Mouse (Mus musculus): Measurements from ENCODE around the gene Caps2.
"Not testable (repeated sequence)": the region's sequence is repeated elsewhere in the genome, so short reads cannot be mapped to it uniquely, and the experiment has no call there.

GRCm38 (mm10) chr10:112127682-112128230 is 35.7 kb upstream of the Caps2 start:
- not testable (repeated sequence) for TF ChIP-seq CTCF (conservative IDR thresholded peaks at IDR 0.05 in 1 of 2, IDR thresholded peaks at IDR 0.05 in 1 of 2; ENCODE audit: low read depth in 2 of 2, low read length in 2 of 2); POLR2A (IDR thresholded peaks at IDR 0.05; ENCODE audit: low read depth, low read length); CHD2 (IDR thresholded peaks at IDR 0.05; ENCODE audit: low read length); NRF1 (IDR thresholded peaks at IDR 0.05; ENCODE audit: low read depth, low read length); ETS1 (conservative IDR thresholded peaks at IDR 0.05; ENCODE audit: low read depth, low read length); JUND (conservative IDR thresholded peaks at IDR 0.05; ENCODE audit: low read depth, low read length); MEF2A (IDR thresholded peaks at IDR 0.05; ENCODE audit: borderline replicate concordance, low read depth, low read length); JUN (IDR thresholded peaks at IDR 0.05; ENCODE audit: insufficient read depth, low read depth, low read length); POLR2AphosphoS2 (IDR thresholded peaks at IDR 0.05; ENCODE audit: low read depth, low read length); TCF12 (IDR thresholded peaks at IDR 0.05; ENCODE audit: low read depth, low read length); EP300 (IDR thresholded peaks at IDR 0.05; ENCODE audit: low read length)

Measured in CH12.LX (cell line).